Mouse (Mus musculus): ENCODE data around the gene Bbx. TPM values are rescaled to one million over a fixed set of nuclear protein-coding genes. Genes with fewer than 3 reads are reported as not detected.

Bbx gene
- polyA plus RNA-seq, 1 experiment from 2014 or later, result 37.5 TPM

GRCm38 (mm10) chr16:50298743-50299443 lies 133.3 kb downstream of the Bbx start:
- Histone ChIP-seq H3K9me3 (ENCODE audit: control insufficient read depth, low read length) (no peaks in the 10 kb centered on the region), H3K27me3 (ENCODE audit: control insufficient read depth, insufficient read depth, low read length) (no peaks in the 10 kb centered on the region), H3K27ac (replicated peaks; ENCODE audit: low read depth, low read length) (no peak overlapping the region), H3K4me1 (ENCODE audit: control insufficient read depth, insufficient read depth, low read length) (no peaks in the 10 kb centered on the region), H3K4me3 (ENCODE audit: low read depth, low read length) (no peak overlapping the region), H3K4me2 (ENCODE audit: low read depth, severe bottlenecking) (no peak overlapping the region), H3K9ac (ENCODE audit: low read length) (no peak overlapping the region), H3K36me3 (ENCODE audit: control insufficient read depth, insufficient read depth, low read length) (no peaks in the 10 kb centered on the region)
- ATAC-seq (ENCODE audit: insufficient number of reproducible peaks, low FRiP score, low TSS enrichment, low read depth) (no peak), DNase-seq (ENCODE audit: low spot score) (no peak)
- WGBS, result 74% methylated on average over 8 of the region's 8 CpGs

- H3K36me3 ChIP-seq (ENCODE audit: control insufficient read depth, insufficient read depth, low read length), result no peaks in the 10 kb centered on the region
- 81% methylated on average over 4 of the region's 4 CpGs for WGBS
- ATAC-seq (ENCODE audit: insufficient number of reproducible peaks, low FRiP score, low TSS enrichment, low read depth), result no peak; the same call in 1 of the 2 replicates
- no peak overlapping the region for H3K4me3 ChIP-seq (ENCODE audit: low read depth, low read length)
- no peak for DNase-seq (ENCODE audit: low spot score)
- H3K4me2 ChIP-seq (ENCODE audit: low read depth, severe bottlenecking), result no peak overlapping the region
- H3K4me1 ChIP-seq (ENCODE audit: control insufficient read depth, insufficient read depth, low read length), result no peaks in the 10 kb centered on the region
- H3K9ac ChIP-seq (ENCODE audit: low read length), result no peak overlapping the region
- H3K27ac ChIP-seq (replicated peaks; ENCODE audit: low read depth, low read length), result no peak overlapping the region
- H3K9me3 ChIP-seq (ENCODE audit: control insufficient read depth, low read length), result no peaks in the 10 kb centered on the region
- H3K27me3 ChIP-seq (ENCODE audit: control insufficient read depth, insufficient read depth, low read length), result no peaks in the 10 kb centered on the region
Measured at GRCm38 (mm10) chr16:50293502-50294228, 138.5 kb downstream of the Bbx start.

GRCm38 (mm10) chr16:50292834-50293233 lies 139.4 kb downstream of the Bbx start:
- Histone ChIP-seq H3K27ac (replicated peaks; ENCODE audit: low read depth, low read length) (no peak overlapping the region), H3K4me2 (ENCODE audit: low read depth, severe bottlenecking) (no peak overlapping the region), H3K9ac (ENCODE audit: low read length) (no peak overlapping the region), H3K36me3 (ENCODE audit: control insufficient read depth, insufficient read depth, low read length) (no peaks in the 10 kb centered on the region), H3K4me1 (ENCODE audit: control insufficient read depth, insufficient read depth, low read length) (no peaks in the 10 kb centered on the region), H3K9me3 (ENCODE audit: control insufficient read depth, low read length) (no peaks in the 10 kb centered on the region), H3K4me3 (ENCODE audit: low read depth, low read length) (no peak overlapping the region), H3K27me3 (ENCODE audit: control insufficient read depth, insufficient read depth, low read length) (no peaks in the 10 kb centered on the region)
- whole genome bisulfite sequencing, result 95% methylated on average over 5 of the region's 5 CpGs
- no peak for ATAC-seq (ENCODE audit: insufficient number of reproducible peaks, low FRiP score, low TSS enrichment, low read depth)
- no peak for DNase-seq (ENCODE audit: low spot score)

GRCm38 (mm10) chr16:50289764-50290163 lies 142.4 kb downstream of the Bbx start:
- Histone ChIP-seq H3K4me2 (ENCODE audit: low read depth, severe bottlenecking) (no peak overlapping the region), H3K36me3 (ENCODE audit: control insufficient read depth, insufficient read depth, low read length) (no peaks in the 10 kb centered on the region), H3K9ac (ENCODE audit: low read length) (no peak overlapping the region), H3K4me1 (ENCODE audit: control insufficient read depth, insufficient read depth, low read length) (no peaks in the 10 kb centered on the region), H3K27ac (replicated peaks; ENCODE audit: low read depth, low read length) (no peak overlapping the region), H3K27me3 (ENCODE audit: control insufficient read depth, insufficient read depth, low read length) (no peaks in the 10 kb centered on the region), H3K9me3 (ENCODE audit: control insufficient read depth, low read length) (no peaks in the 10 kb centered on the region), H3K4me3 (ENCODE audit: low read depth, low read length) (no peak overlapping the region)
- no peak for ATAC-seq (ENCODE audit: insufficient number of reproducible peaks, low FRiP score, low TSS enrichment, low read depth)
- WGBS, result 71% methylated on average over 5 of the region's 5 CpGs
- DNase-seq (ENCODE audit: low spot score), result no peak

- ATAC-seq (ENCODE audit: insufficient number of reproducible peaks, low FRiP score, low TSS enrichment, low read depth) (no peak), DNase-seq (ENCODE audit: low spot score) (no peak)
- H3K27me3 ChIP-seq (ENCODE audit: control insufficient read depth, insufficient read depth, low read length), result no peaks in the 10 kb centered on the region
- H3K4me3 ChIP-seq (ENCODE audit: low read depth, low read length), result no peak overlapping the region
- no peak overlapping the region for H3K9ac ChIP-seq (ENCODE audit: low read length)
- H3K9me3 ChIP-seq (ENCODE audit: control insufficient read depth, low read length), result no peaks in the 10 kb centered on the region
- no peaks in the 10 kb centered on the region for H3K36me3 ChIP-seq (ENCODE audit: control insufficient read depth, insufficient read depth, low read length)
- H3K27ac ChIP-seq (replicated peaks; ENCODE audit: low read depth, low read length), result no peak overlapping the region
- 61% methylated on average over 4 of the region's 4 CpGs for WGBS
- H3K4me1 ChIP-seq (ENCODE audit: control insufficient read depth, insufficient read depth, low read length), result no peaks in the 10 kb centered on the region
- no peak overlapping the region for H3K4me2 ChIP-seq (ENCODE audit: low read depth, severe bottlenecking)
Measured at GRCm38 (mm10) chr16:50272813-50273212, 159.4 kb downstream of the Bbx start.

GRCm38 (mm10) chr16:50262647-50263046 lies 169.5 kb downstream of the Bbx start:
- Histone ChIP-seq H3K9ac (ENCODE audit: low read length) (no peak overlapping the region), H3K4me2 (ENCODE audit: low read depth, severe bottlenecking) (no peak overlapping the region), H3K4me3 (ENCODE audit: low read depth, low read length) (no peak overlapping the region), H3K27me3 (ENCODE audit: control insufficient read depth, insufficient read depth, low read length) (no peaks in the 10 kb centered on the region), H3K36me3 (ENCODE audit: control insufficient read depth, insufficient read depth, low read length) (no peaks in the 10 kb centered on the region), H3K9me3 (ENCODE audit: control insufficient read depth, low read length) (no peaks in the 10 kb centered on the region), H3K4me1 (ENCODE audit: control insufficient read depth, insufficient read depth, low read length) (no peaks in the 10 kb centered on the region), H3K27ac (replicated peaks; ENCODE audit: low read depth, low read length) (no peak overlapping the region)
- 93% methylated on average over 4 of the region's 4 CpGs for WGBS
- DNase-seq (ENCODE audit: low spot score) (no peak), ATAC-seq (ENCODE audit: insufficient number of reproducible peaks, low FRiP score, low TSS enrichment, low read depth) (no peak)

- Histone ChIP-seq H3K4me1 (ENCODE audit: control insufficient read depth, insufficient read depth, low read length) (no peaks in the 10 kb centered on the region), H3K9ac (ENCODE audit: low read length) (no peak overlapping the region), H3K4me3 (ENCODE audit: low read depth, low read length) (no peak overlapping the region), H3K27me3 (ENCODE audit: control insufficient read depth, insufficient read depth, low read length) (no peaks in the 10 kb centered on the region), H3K36me3 (ENCODE audit: control insufficient read depth, insufficient read depth, low read length) (no peaks in the 10 kb centered on the region), H3K4me2 (ENCODE audit: low read depth, severe bottlenecking) (no peak overlapping the region), H3K9me3 (ENCODE audit: control insufficient read depth, low read length) (no peaks in the 10 kb centered on the region), H3K27ac (replicated peaks; ENCODE audit: low read depth, low read length) (no peak overlapping the region)
- 82% methylated on average over 9 of the region's 9 CpGs for WGBS
- DNase-seq (ENCODE audit: low spot score), result no peak
- no peak for ATAC-seq (ENCODE audit: insufficient number of reproducible peaks, low FRiP score, low TSS enrichment, low read depth)
Measured at GRCm38 (mm10) chr16:50262209-50262608, 170.0 kb downstream of the Bbx start.

GRCm38 (mm10) chr16:50261741-50262140 lies 170.4 kb downstream of the Bbx start:
- no peak overlapping the region for H3K4me2 ChIP-seq (ENCODE audit: low read depth, severe bottlenecking)
- DNase-seq (ENCODE audit: low spot score) (no peak), ATAC-seq (ENCODE audit: insufficient number of reproducible peaks, low FRiP score, low TSS enrichment, low read depth) (no peak)

More at GRCm38 (mm10) chr16:50261741-50262140, 170.4 kb downstream of the Bbx start:
- no peaks in the 10 kb centered on the region for H3K4me1 ChIP-seq (ENCODE audit: control insufficient read depth, insufficient read depth, low read length)
- no peaks in the 10 kb centered on the region for H3K36me3 ChIP-seq (ENCODE audit: control insufficient read depth, insufficient read depth, low read length)
- no peak overlapping the region for H3K27ac ChIP-seq (replicated peaks; ENCODE audit: low read depth, low read length)
- no peaks in the 10 kb centered on the region for H3K27me3 ChIP-seq (ENCODE audit: control insufficient read depth, insufficient read depth, low read length)
- no peak overlapping the region for H3K4me3 ChIP-seq (ENCODE audit: low read depth, low read length)
- no peaks in the 10 kb centered on the region for H3K9me3 ChIP-seq (ENCODE audit: control insufficient read depth, low read length)
- no peak overlapping the region for H3K9ac ChIP-seq (ENCODE audit: low read length)
